Mouse (Mus musculus): ENCODE data around the gene Ubtd1.
"Not testable (repeated sequence)": the region's sequence is repeated elsewhere in the genome, so short reads cannot be mapped to it uniquely, and the experiment has no call there.

Ubtd1 gene

GRCm38 (mm10) chr19:42069241-42069525 is 87.6 kb downstream of the Ubtd1 start:
- DNase-seq = no peak

GRCm38 (mm10) chr19:42071221-42071620 is 89.7 kb downstream of the Ubtd1 start:
- no peak for DNase-seq

GRCm38 (mm10) chr19:42071886-42072608 is 90.5 kb downstream of the Ubtd1 start:
- DNase-seq = no peak

- no peak for DNase-seq
These were observed 91.2 kb downstream of the Ubtd1 start for GRCm38 (mm10) chr19:42072802-42073201.

- no peak for DNase-seq
These were observed 93.5 kb downstream of the Ubtd1 start for GRCm38 (mm10) chr19:42075051-42075450.

- DNase-seq = no peak
These were observed 94.4 kb downstream of the Ubtd1 start for GRCm38 (mm10) chr19:42075992-42076391.

GRCm38 (mm10) chr19:42078566-42078965 is 97.0 kb downstream of the Ubtd1 start:
- no peak for DNase-seq

- DNase-seq = no peak
These were observed 97.4 kb downstream of the Ubtd1 start for GRCm38 (mm10) chr19:42079006-42079405.

GRCm38 (mm10) chr19:42079950-42080349 is 98.4 kb downstream of the Ubtd1 start:
- DNase-seq = no peak

- no peak for DNase-seq
These were observed 98.9 kb downstream of the Ubtd1 start for GRCm38 (mm10) chr19:42080469-42080868.

- DNase-seq = not testable (repeated sequence)
These were observed 100.0 kb downstream of the Ubtd1 start for GRCm38 (mm10) chr19:42081613-42082012.
